Mouse (Mus musculus) adrenal gland, postnatal 0 days (tissue): ENCODE results near the gene Ldlr. TPM values are rescaled to one million over a fixed set of nuclear protein-coding genes. Genes with fewer than 3 reads are reported as not detected.

ENCODE experiments used
- polyA plus RNA-seq: library from polyadenylated mRNA; unstranded; fragments of >200 nt; fragmentation: Nextera tagmentation; extraction: Ambion mirVana; gene quantifications from 2 replicates; pipeline ENCODE4 v1.2.1, GENCODE M21; 2015

Gene Ldlr
- polyA plus RNA-seq, result 15.1 and 16.6 TPM in 2 replicates

DNA sequence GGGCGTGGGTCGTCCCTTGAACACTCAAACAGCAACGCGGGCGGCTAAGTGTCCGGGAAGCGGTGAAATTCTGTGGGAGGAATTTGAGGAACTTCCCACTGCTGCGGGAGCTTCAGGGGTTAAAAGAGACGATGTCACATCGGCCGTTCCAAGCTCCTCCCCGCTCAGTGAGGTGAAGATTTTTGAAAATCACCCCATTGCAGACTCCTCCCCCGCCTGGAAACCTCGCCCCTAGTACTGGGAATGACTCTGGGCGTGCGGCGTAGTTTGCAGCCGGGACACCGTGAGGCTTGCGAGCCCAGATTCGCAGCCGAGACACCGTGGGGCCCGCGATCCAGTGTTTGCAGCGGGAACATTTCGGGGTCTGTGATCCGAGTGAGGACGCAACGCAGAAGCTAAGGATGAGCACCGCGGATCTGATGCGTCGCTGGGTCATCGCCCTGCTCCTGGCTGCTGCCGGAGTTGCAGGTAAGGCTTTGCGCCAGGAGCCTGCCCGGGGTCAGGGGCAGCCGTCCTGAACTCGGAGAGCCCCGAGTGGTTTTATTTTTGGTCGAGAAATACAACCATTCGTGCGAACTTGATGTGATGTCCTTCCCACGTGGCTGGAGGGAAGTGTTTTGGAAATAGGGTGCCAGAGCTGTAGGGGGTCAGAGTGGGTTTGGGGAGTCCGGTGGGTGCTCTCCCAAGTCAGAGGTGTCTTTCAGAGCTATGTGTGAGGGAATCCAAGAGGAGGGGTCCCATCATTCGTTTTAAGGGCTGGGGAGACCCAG, at the start of gene Ldlr:
Gene Ldlr (plus strand): TSS at position 107 of the 770 bp plus-strand sequence.

DNA sequence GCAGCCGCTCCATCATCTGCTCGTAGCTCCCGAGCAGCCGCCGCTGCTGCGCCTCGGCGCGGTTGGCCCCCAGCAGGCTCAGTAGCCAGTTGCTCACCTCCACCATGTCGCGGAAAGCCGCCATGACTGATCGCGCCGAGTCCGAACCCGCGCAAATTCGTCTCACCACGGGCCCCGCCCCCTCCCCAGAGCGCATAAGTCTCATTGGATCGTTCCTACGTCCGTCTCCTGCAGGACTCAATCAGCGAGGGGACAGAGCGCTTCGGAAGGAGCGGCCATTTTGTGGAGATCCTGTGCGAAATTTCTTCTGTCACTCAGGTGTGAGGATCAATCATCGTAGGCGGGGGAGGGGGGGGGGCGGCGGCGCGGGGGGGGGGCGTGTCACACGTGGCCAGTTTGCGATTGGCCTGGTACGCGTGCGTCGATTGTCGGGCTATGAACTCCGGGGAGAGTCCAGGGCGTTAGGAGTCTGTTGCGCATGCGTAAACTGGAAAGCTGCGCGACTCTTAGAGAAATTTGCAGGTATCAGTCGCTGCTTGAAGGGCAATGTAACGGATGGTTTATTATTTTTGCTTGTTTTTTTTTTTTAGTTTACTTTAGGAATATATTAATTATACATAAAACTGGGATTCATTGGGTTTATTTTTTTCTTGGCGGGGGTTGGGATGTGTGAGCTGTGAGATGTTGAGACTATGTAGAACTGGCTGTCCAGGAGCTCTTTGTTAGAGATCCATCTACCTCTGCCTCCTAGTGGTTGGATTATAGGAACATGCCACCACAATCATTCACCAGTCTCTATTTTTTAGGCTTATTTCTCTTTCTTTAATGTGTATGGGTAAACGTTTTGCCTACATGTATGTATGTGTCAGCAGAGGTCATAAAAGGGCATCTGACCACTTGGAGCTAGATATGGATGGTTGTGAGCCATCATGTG, 37.1 kb downstream of the Ldlr start, which contains the start of gene Spc24:
Gene Spc24 (minus strand): TSS at position 149 of the 934 bp plus-strand sequence.

DNA sequence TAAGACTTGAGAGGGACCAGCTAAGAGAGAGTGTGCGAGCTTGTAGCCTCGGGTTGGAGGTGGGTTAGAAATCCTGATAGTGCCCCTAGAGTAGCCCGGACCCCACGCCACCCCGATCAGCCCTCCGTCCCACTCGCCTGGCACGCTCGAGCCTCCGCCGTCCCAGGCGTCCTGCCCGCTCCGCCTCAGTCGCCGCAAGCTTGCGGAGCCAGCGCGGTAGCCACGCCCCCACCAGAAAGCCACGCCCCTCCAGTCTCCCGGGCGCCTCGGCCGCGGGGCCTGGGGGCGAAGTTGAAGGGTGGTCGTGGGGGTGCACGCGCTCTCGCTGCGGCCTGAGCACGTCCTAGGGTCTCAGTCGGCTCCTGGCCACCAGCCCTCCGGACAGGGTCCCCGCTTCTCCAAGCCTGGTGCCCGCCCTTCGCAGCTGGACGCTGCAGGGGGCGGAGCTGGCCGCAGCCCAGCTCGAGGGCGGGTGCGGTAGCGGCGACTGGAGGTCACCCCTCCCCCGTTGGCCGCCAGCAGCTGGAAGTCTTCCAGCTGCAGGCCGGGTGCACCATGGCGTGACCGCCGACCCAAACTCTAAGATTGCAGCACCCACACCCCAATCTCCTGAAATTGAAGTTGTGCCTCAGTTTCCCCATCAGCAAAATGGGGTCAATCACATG, 75.2 kb downstream of the Ldlr start, which contains the start of gene Kank2:
Gene Kank2 (minus strand): TSS at position 400 of the 665 bp plus-strand sequence.

Other genes starting within 250 kb of the Ldlr start
- gene Tmed1, start 213.2 kb upstream of the Ldlr start, polyA plus RNA-seq, result 80.4 and 83.2 TPM in 2 replicates
- gene AB124611, start 197.3 kb upstream of the Ldlr start, polyA plus RNA-seq, result 4.2 and 5.2 TPM in 2 replicates
- gene Carm1, start 176.6 kb upstream of the Ldlr start, polyA plus RNA-seq, result 19.9 and 21.3 TPM in 2 replicates
- 25.3 and 35.5 TPM in 2 replicates for gene Timm29, start 130.8 kb upstream of the Ldlr start, polyA plus RNA-seq
- 28.5 and 47.1 TPM in 2 replicates for gene Yipf2, start 130.7 kb upstream of the Ldlr start, polyA plus RNA-seq
- gene Smarca4, start 107.3 kb upstream of the Ldlr start, polyA plus RNA-seq, result 29.2 and 31.9 TPM in 2 replicates
- gene Spc24, start 36.8 kb downstream of the Ldlr start, polyA plus RNA-seq, result 32.7 and 36.5 TPM in 2 replicates
- 16.6 and 16.7 TPM in 2 replicates for gene Kank2, start 75.3 kb downstream of the Ldlr start, polyA plus RNA-seq
- gene Angptl8, start 112.0 kb downstream of the Ldlr start, polyA plus RNA-seq, result 2.5 and 5.4 TPM in 2 replicates
- 13.4 and 19.5 TPM in 2 replicates for gene Dock6, start 129.2 kb downstream of the Ldlr start, polyA plus RNA-seq
- 29.0 and 42.6 TPM in 2 replicates for gene Rab3d, start 194.7 kb downstream of the Ldlr start, polyA plus RNA-seq
- 2.9 and 5.4 TPM in 2 replicates for gene Ccdc159, start 204.0 kb downstream of the Ldlr start, polyA plus RNA-seq
- gene Tmem205, start 204.1 kb downstream of the Ldlr start, polyA plus RNA-seq, result 823 and 878 TPM in 2 replicates
- 23.0 and 26.2 TPM in 2 replicates for gene Plppr2, start 213.6 kb downstream of the Ldlr start, polyA plus RNA-seq
- 4.9 and 7.5 TPM in 2 replicates for gene Swsap1, start 232.3 kb downstream of the Ldlr start, polyA plus RNA-seq
- 4.9 and 11.3 TPM in 2 replicates for gene Epor, start 240.0 kb downstream of the Ldlr start, polyA plus RNA-seq